Mouse (Mus musculus): ENCODE data around the gene Osbpl8.

GRCm38 (mm10) chr10:111134412-111134957 lies 30.1 kb upstream of the Osbpl8 start:
- TF ChIP-seq CTCF (IDR thresholded peaks at IDR 0.05; ENCODE audit: extremely low read depth, insufficient read depth, insufficient read length, insufficient replicate concordance) (no peak), POLR2A (IDR thresholded peaks at IDR 0.05; ENCODE audit: low read depth, low read length) (no peak)
